In the genomic region with DNA sequence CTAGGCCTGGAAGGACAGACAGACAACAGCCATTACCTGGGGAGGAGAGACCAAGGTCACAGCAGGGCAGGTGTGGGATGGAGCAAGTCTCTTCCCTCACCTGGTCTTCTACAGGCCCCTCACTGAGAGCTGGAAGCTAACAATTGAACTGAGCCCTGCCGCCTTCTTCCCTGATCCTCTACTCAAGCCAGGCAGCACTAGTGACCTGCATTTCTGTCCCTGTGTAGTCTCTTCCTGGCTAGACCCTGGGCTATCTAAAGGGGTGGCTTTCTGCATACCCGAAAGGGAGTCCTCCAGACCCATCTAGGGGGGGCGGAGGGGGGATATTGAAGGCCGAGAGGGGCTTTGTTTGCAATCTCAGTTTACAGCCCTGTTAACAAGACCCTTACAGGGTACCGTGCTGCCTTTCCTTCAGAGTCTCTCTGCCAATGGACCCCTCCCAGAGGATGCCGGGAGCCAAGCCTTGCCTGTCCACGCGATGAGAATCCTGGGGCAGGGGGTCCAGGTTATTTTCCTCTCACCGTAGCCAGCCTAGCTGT, we compare ENCODE assay signal across 10 mouse cellular contexts.
DNase-seq lines count a peak whose midpoint lies in the region; ATAC-seq and TF ChIP-seq lines count a peak whose summit lies in the region.
"Had no signal": no experiment of that assay in that cellular context is flagged by ENCODE, and none has a peak within 500 bp of the region (broad histone marks: within the 10 kb centered on the region; RNA-seq: fewer than 3 reads in every experiment).

No protein-coding gene starts in this region.

- H3K27me3 ChIP-seq in heart, embryonic 12.5 days (replicated peaks): no peaks in the 10 kb centered on the region
- H3K27me3 ChIP-seq in embryonic facial prominence, embryonic 10.5 days (replicated peaks; ENCODE audit: low read depth, poor library complexity, severe bottlenecking): no peaks in the 10 kb centered on the region
- H3K27me3 ChIP-seq in heart, postnatal 0 days (ENCODE audit: control insufficient read depth, insufficient read depth, low read length): no peaks in the 10 kb centered on the region
- H3K27me3 ChIP-seq in midbrain, embryonic 12.5 days: no peaks in the 10 kb centered on the region
- H3K27me3 ChIP-seq: lung, embryonic 15.5 days had no signal

- no peak for ATAC-seq in heart, embryonic 12.5 days (ENCODE audit: insufficient number of reproducible peaks, low FRiP score)
- no peak for ATAC-seq in heart, postnatal 0 days (ENCODE audit: insufficient read depth, low read depth)
- ATAC-seq in midbrain, embryonic 12.5 days (ENCODE audit: low FRiP score, low read depth): no peak
- no peak for ATAC-seq in erythroid progenitor cell, adult 5-6 weeks (replicated peaks; ENCODE audit: low FRiP score, poor library complexity, severe bottlenecking)

- 51% methylated on average over 9 of the region's 9 CpGs for WGBS in heart, embryonic 12.5 days
- WGBS in embryonic facial prominence, embryonic 10.5 days: 58% methylated on average over 9 of the region's 9 CpGs
- 42% methylated on average over 9 of the region's 9 CpGs for WGBS in heart, postnatal 0 days
- WGBS in midbrain, embryonic 12.5 days: 51% methylated on average over 9 of the region's 9 CpGs

- H3K36me3 ChIP-seq in heart, embryonic 12.5 days: peaks cover 4% of the 10 kb centered on the region; the same call in 1 of the 2 replicates
- H3K36me3 ChIP-seq in embryonic facial prominence, embryonic 10.5 days (replicated peaks): peaks cover 52% of the 10 kb centered on the region
- 0 out of 2 replicates have a peak, but pooled peaks cover 7% of the 10 kb centered on the region for H3K36me3 ChIP-seq in heart, postnatal 0 days (replicated peaks; ENCODE audit: control insufficient read depth, insufficient read depth, low read length)
- peaks cover 36% of the 10 kb centered on the region for H3K36me3 ChIP-seq in midbrain, embryonic 12.5 days
- H3K36me3 ChIP-seq: lung, embryonic 15.5 days had no signal

- no peak overlapping the region for H3K4me3 ChIP-seq in heart, embryonic 12.5 days
- H3K4me3 ChIP-seq in embryonic facial prominence, embryonic 10.5 days: peak overlapping the region; percentile 25
- no peak overlapping the region for H3K4me3 ChIP-seq in heart, postnatal 0 days (ENCODE audit: low read depth, low read length)
- H3K4me3 ChIP-seq in midbrain, embryonic 12.5 days: peak overlapping the region; percentile 21; the same call in 1 of the 2 replicates
- H3K4me3 ChIP-seq: lung, embryonic 15.5 days had no signal

- peak overlapping the region; percentile 31; the same call in 1 of the 2 replicates for H3K4me2 ChIP-seq in heart, embryonic 12.5 days
- 0 out of 2 replicates have a peak overlapping the region, but pooled peaks have one; percentile 19 for H3K4me2 ChIP-seq in heart, postnatal 0 days (ENCODE audit: low read depth, low read length)
- peak overlapping the region; percentile 92 for H3K4me2 ChIP-seq in midbrain, embryonic 12.5 days (replicated peaks)

- H3K27ac ChIP-seq in heart, embryonic 12.5 days (ENCODE audit: poor library complexity, severe bottlenecking): peak overlapping the region; percentile 65
- H3K27ac ChIP-seq in embryonic facial prominence, embryonic 10.5 days (replicated peaks): peak overlapping the region; percentile 66
- peak overlapping the region; percentile 52 for H3K27ac ChIP-seq in heart, postnatal 0 days (ENCODE audit: low read depth)
- H3K27ac ChIP-seq in midbrain, embryonic 12.5 days (replicated peaks): peak overlapping the region; percentile 70
- H3K27ac ChIP-seq: lung, embryonic 15.5 days had no signal

- peak overlapping the region; percentile 16 for H3K9ac ChIP-seq in heart, embryonic 12.5 days
- 0 out of 2 replicates have a peak overlapping the region, but pooled peaks have one; percentile 1 for H3K9ac ChIP-seq in heart, postnatal 0 days (replicated peaks; ENCODE audit: low read depth, low read length)
- H3K9ac ChIP-seq in midbrain, embryonic 12.5 days (replicated peaks): peak overlapping the region; percentile 34; the same call in 1 of the 2 replicates
- H3K9ac ChIP-seq: lung, embryonic 15.5 days had no signal

- no peaks in the 10 kb centered on the region for H3K9me3 ChIP-seq in heart, embryonic 12.5 days (replicated peaks)
- H3K9me3 ChIP-seq in embryonic facial prominence, embryonic 10.5 days: no peaks in the 10 kb centered on the region
- H3K9me3 ChIP-seq in heart, postnatal 0 days (replicated peaks; ENCODE audit: control insufficient read depth, low read length): no peaks in the 10 kb centered on the region
- no peaks in the 10 kb centered on the region for H3K9me3 ChIP-seq in midbrain, embryonic 12.5 days
- H3K9me3 ChIP-seq: lung, embryonic 15.5 days had no signal

- no peak for TF ChIP-seq EP300 in heart, postnatal 0 days (IDR thresholded peaks at IDR 0.05; ENCODE audit: low read depth)

- TF ChIP-seq CTCF in heart, postnatal 0 days (IDR thresholded peaks at IDR 0.05; ENCODE audit: low read depth): no peak

- H3K4me1 ChIP-seq in heart, embryonic 12.5 days (replicated peaks): peaks cover 86% of the 10 kb centered on the region
- peaks cover 79% of the 10 kb centered on the region for H3K4me1 ChIP-seq in embryonic facial prominence, embryonic 10.5 days
- peaks cover 56% of the 10 kb centered on the region for H3K4me1 ChIP-seq in heart, postnatal 0 days (ENCODE audit: control insufficient read depth, insufficient read depth)
- peaks cover 74% of the 10 kb centered on the region for H3K4me1 ChIP-seq in midbrain, embryonic 12.5 days

- no peak for DNase-seq in heart, adult 9 months (ENCODE audit: low spot score in 2 of 2)
- DNase-seq in embryonic facial prominence, embryonic 10.5 days (ENCODE audit: low spot score): no peak
- peak; percentile 4 for DNase-seq in heart, postnatal 0 days (ENCODE audit: low spot score)
- no peak for DNase-seq in ovary, postnatal 10 days (ENCODE audit: low spot score)
- no peak for DNase-seq in cerebellum, postnatal 4 days (ENCODE audit: low spot score in 2 of 2)
- DNase-seq: cerebellum, adult 18-20 months had no signal

Comparison
In these comparisons a context has a peak if more than half of its experiments do, and no peak if none do; other contexts are left out.
1. H3K4me2 ChIP-seq: peak in every context shown above with its lines; median percentile 92 in midbrain, embryonic 12.5 days; 31 in heart, embryonic 12.5 days; 19 in heart, postnatal 0 days.
2. H3K4me3 ChIP-seq: peak in embryonic facial prominence, embryonic 10.5 days (single experiment) and midbrain, embryonic 12.5 days (single experiment); none in heart, embryonic 12.5 days (single experiment) and heart, postnatal 0 days (single experiment).
3. Peak in every context shown above with its lines, with median percentiles within 50 percentile points of each other: H3K27ac ChIP-seq and H3K9ac ChIP-seq.